Comparison of ENCODE assay signal across 13 mouse cellular contexts in the genomic region with DNA sequence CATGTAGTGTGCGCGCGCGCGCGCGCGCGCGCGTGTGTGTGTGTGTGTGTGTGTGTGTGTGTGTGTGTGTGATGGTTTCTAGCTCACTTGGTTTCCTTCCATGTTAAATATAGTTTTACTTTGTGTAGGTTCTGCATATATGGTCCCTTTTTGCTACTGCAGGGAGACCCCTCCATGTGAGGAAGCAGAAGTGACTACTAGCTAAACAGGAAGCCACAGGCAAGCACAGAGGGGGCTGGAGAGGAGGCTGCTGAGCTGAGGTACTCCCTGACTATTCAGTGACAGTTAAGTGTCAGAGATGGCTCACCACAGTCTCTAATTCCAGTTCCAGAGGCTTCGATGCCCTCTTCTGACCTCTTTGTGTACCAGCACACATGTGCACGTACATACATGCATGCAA. TPM values are rescaled to one million over a fixed set of nuclear protein-coding genes. Genes with fewer than 3 reads are reported as not detected.
DNase-seq lines count a peak whose midpoint lies in the region; ATAC-seq lines count a peak whose summit lies in the region.
"Had no signal": no experiment of that assay in that cellular context is flagged by ENCODE, and none has a peak within 500 bp of the region (broad histone marks: within the 10 kb centered on the region; RNA-seq: fewer than 3 reads in every experiment).

No protein-coding gene starts in this region.

- H3K4me3 ChIP-seq in liver, embryonic 11.5 days (ENCODE audit: low read depth, low read length) = no peak overlapping the region
- H3K4me3 ChIP-seq: embryonic facial prominence, embryonic 15.5 days had no signal

- no peaks in the 10 kb centered on the region for H3K27me3 ChIP-seq in liver, embryonic 11.5 days (replicated peaks; ENCODE audit: control insufficient read depth, insufficient read depth, low read length)
- H3K27me3 ChIP-seq: embryonic facial prominence, embryonic 15.5 days had no signal

- DNase-seq in layer of hippocampus, adult 9-11 months = peak; percentile 43
- DNase-seq in layer of hippocampus, adult 9-10 months (ENCODE audit: low spot score) = no peak
- DNase-seq in CD4-positive helper T cell, adult 2 months (ENCODE audit: low read depth, low spot score) = peak; percentile 14
- DNase-seq in liver, embryonic 11.5 days (ENCODE audit: low spot score) = no peak
- DNase-seq in skeletal muscle tissue, adult 2 months (ENCODE audit: low read depth, low spot score) = peak; percentile 13
- DNase-seq in frontal cortex, postnatal 10 days (ENCODE audit: low spot score in 2 of 2) = no peak
- no peak for DNase-seq in heart, postnatal 25 days (ENCODE audit: low spot score)
- no peak for DNase-seq in adrenal gland, adult (ENCODE audit: inconsistent age in 2 of 2, low spot score in 1 of 2)
- DNase-seq: cerebellum, adult 11-12 months; kidney, adult 18-20 months; lung, adult 2 months; right cerebral cortex, postnatal 25 days had no signal

- WGBS in liver, embryonic 11.5 days = 80% methylated on average over 13 of the region's 13 CpGs

- no peaks in the 10 kb centered on the region for H3K9me3 ChIP-seq in liver, embryonic 11.5 days (ENCODE audit: control insufficient read depth, low read length)
- H3K9me3 ChIP-seq: embryonic facial prominence, embryonic 15.5 days had no signal

- peaks cover 14% of the 10 kb centered on the region for H3K36me3 ChIP-seq in liver, embryonic 11.5 days (ENCODE audit: control insufficient read depth, insufficient read depth, low read length)

- peaks cover 8% of the 10 kb centered on the region; the same call in 1 of the 2 replicates for H3K4me1 ChIP-seq in liver, embryonic 11.5 days (replicated peaks; ENCODE audit: control insufficient read depth, insufficient read depth, low read length)
- H3K4me1 ChIP-seq: embryonic facial prominence, embryonic 15.5 days had no signal

- peak; percentile 25; the same call in 1 of the 2 replicates for ATAC-seq in liver, embryonic 11.5 days (replicated peaks; ENCODE audit: low FRiP score)

- 0 out of 2 replicates have a peak overlapping the region, but pooled peaks have one; percentile 16 for H3K27ac ChIP-seq in liver, embryonic 11.5 days (ENCODE audit: low read depth, low read length)
- H3K27ac ChIP-seq: embryonic facial prominence, embryonic 15.5 days had no signal

- no peak overlapping the region for H3K9ac ChIP-seq in liver, embryonic 11.5 days (ENCODE audit: low read depth, low read length)
- H3K9ac ChIP-seq: embryonic facial prominence, embryonic 15.5 days had no signal

- intact Hi-C loops in heart, postnatal 25 days (cut with DNase I) = no loop called here

- no peak overlapping the region for H3K4me2 ChIP-seq in liver, embryonic 11.5 days
- H3K4me2 ChIP-seq: embryonic facial prominence, embryonic 15.5 days had no signal

RNA-seq across cellular contexts. Expression of gene Trit1, which starts 9.8 kb away (rescaled TPM):
- polyA plus RNA-seq in liver, embryonic 11.5 days (2014; fragmentation: Nextera tagmentation; extraction: Ambion mirVana) = 17.2 and 17.5 TPM in 2 replicates
- total RNA-seq in heart, postnatal 25 days (2021) = 1 to 10 TPM; 5.4 to 6.4 TPM

RNA-seq across cellular contexts. Expression of gene Mycl, which starts 30.7 kb away (rescaled TPM):
- 3.1 and 4.0 TPM in 2 replicates for polyA plus RNA-seq in liver, embryonic 11.5 days (2014; fragmentation: Nextera tagmentation; extraction: Ambion mirVana)
- under 1 TPM; 0.08 to 0.53 TPM for total RNA-seq in heart, postnatal 25 days (2021)

Comparison
In these comparisons a context has a peak if more than half of its experiments do, and no peak if none do; other contexts are left out.
1. DNase-seq: peak in layer of hippocampus, adult 9-11 months (single experiment), CD4-positive helper T cell, adult 2 months (single experiment) and skeletal muscle tissue, adult 2 months (single experiment); none in layer of hippocampus, adult 9-10 months (single experiment), liver, embryonic 11.5 days (single experiment), frontal cortex, postnatal 10 days (0 of 2), heart, postnatal 25 days (single experiment) and adrenal gland, adult (0 of 2).